In the genomic region with DNA sequence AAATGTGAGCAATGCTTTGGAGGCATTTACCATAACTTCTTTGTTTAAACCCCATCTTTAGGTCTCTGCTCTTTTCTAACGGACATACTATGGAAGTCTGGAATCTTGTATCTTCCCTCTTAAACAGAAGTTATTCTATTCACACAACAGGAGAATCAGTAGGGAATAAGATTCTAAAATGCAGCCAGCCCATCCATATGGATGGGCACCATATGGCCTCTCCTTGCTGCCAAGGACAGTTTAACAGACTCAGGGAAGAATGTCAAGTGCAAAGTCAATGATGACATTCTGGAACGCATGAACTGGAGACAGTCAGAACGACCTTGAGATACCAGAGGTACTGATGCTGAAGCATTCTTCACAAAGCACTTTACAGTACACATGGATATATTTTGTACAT, we compare ENCODE assay signal across 25 mouse cellular contexts.
DNase-seq lines count a peak whose midpoint lies in the region; ATAC-seq and TF ChIP-seq lines count a peak whose summit lies in the region.
"Had no signal": no experiment of that assay in that cellular context is flagged by ENCODE, and none has a peak within 500 bp of the region (broad histone marks: within the 10 kb centered on the region; RNA-seq: fewer than 3 reads in every experiment).

No protein-coding gene starts in this region.

- no peak for TF ChIP-seq CTCF in cerebellum, adult 2 months (IDR thresholded peaks at IDR 0.05; ENCODE audit: borderline replicate concordance, insufficient read depth, low read depth, low read length)
- TF ChIP-seq CTCF in hindbrain, postnatal 0 days (IDR thresholded peaks at IDR 0.05; ENCODE audit: low read depth) = no peak
- no peak for TF ChIP-seq CTCF in brain, embryonic 14.5 days (IDR thresholded peaks at IDR 0.05; ENCODE audit: borderline replicate concordance, extremely low read depth, insufficient read depth, insufficient read length)

- no peak overlapping the region for H3K4me3 ChIP-seq in cerebellum, adult 2 months (replicated peaks; ENCODE audit: insufficient read depth, low read depth, low read length)
- H3K4me3 ChIP-seq in hindbrain, postnatal 0 days (ENCODE audit: low read length) = no peak overlapping the region
- H3K4me3 ChIP-seq in hindbrain, embryonic 14.5 days (replicated peaks; ENCODE audit: low read length) = no peak overlapping the region
- H3K4me3 ChIP-seq: embryonic facial prominence, embryonic 15.5 days; heart, embryonic 10.5 days; layer of hippocampus, adult 2 months; limb, embryonic 13.5 days; liver, embryonic 12.5 days; midbrain, embryonic 10.5 days had no signal

- 11% methylated on average over 3 of the region's 3 CpGs for WGBS in cerebellum, adult 2 months
- 42% methylated on average over 3 of the region's 3 CpGs for WGBS in hindbrain, postnatal 0 days
- 51% methylated on average over 3 of the region's 3 CpGs for WGBS in hindbrain, embryonic 14.5 days

- peak; percentile 34 to 62 for DNase-seq in cerebellum, adult 2 months
- no peak for DNase-seq in cerebellum, postnatal 4 days (ENCODE audit: low spot score in 2 of 2)
- peak; percentile 45 for DNase-seq in hindbrain, postnatal 0 days (ENCODE audit: low spot score)
- DNase-seq in hindbrain, embryonic 14.5 days (ENCODE audit: low spot score) = no peak
- peak; percentile 69 for DNase-seq in brain, embryonic 14.5 days (ENCODE audit: low read depth)
- peak; percentile 52 to 66 for DNase-seq in cerebellum, postnatal 25 days
- DNase-seq in heart, postnatal 10 days = no peak
- DNase-seq: gastrocnemius, postnatal 10 days; kidney, adult 9 months; kidney, postnatal 14 days; layer of hippocampus, postnatal 36 days; lung, adult 18-20 months; lung, postnatal 10 days; right cerebral cortex, postnatal 14 days; thymus, adult 2 months had no signal

- H3K27me3 ChIP-seq in cerebellum, adult 2 months (ENCODE audit: control insufficient read depth, insufficient read depth, low read length) = no peaks in the 10 kb centered on the region
- H3K27me3 ChIP-seq in hindbrain, postnatal 0 days (ENCODE audit: insufficient read depth, low read length) = no peaks in the 10 kb centered on the region
- H3K27me3 ChIP-seq in hindbrain, embryonic 14.5 days (ENCODE audit: control insufficient read depth, insufficient read depth, low read length) = no peaks in the 10 kb centered on the region
- H3K27me3 ChIP-seq: embryonic facial prominence, embryonic 15.5 days; limb, embryonic 13.5 days; liver, embryonic 12.5 days had no signal

- no peak overlapping the region for H3K4me2 ChIP-seq in hindbrain, postnatal 0 days (ENCODE audit: low read depth, low read length)
- no peak overlapping the region for H3K4me2 ChIP-seq in hindbrain, embryonic 14.5 days (replicated peaks)
- H3K4me2 ChIP-seq: embryonic facial prominence, embryonic 15.5 days; limb, embryonic 13.5 days; liver, embryonic 12.5 days had no signal

- H3K27ac ChIP-seq in cerebellum, adult 2 months (ENCODE audit: insufficient read depth, low read length) = no peak overlapping the region
- H3K27ac ChIP-seq in hindbrain, postnatal 0 days = no peak overlapping the region
- no peak overlapping the region for H3K27ac ChIP-seq in hindbrain, embryonic 14.5 days
- H3K27ac ChIP-seq: embryonic facial prominence, embryonic 15.5 days; heart, embryonic 10.5 days; layer of hippocampus, adult 2 months; limb, embryonic 13.5 days; liver, embryonic 12.5 days; midbrain, embryonic 10.5 days; stomach, postnatal 0 days had no signal

- no peaks in the 10 kb centered on the region for H3K36me3 ChIP-seq in hindbrain, postnatal 0 days (ENCODE audit: insufficient read depth, low read length)
- H3K36me3 ChIP-seq in hindbrain, embryonic 14.5 days (replicated peaks; ENCODE audit: control insufficient read depth, insufficient read depth) = no peaks in the 10 kb centered on the region
- H3K36me3 ChIP-seq: embryonic facial prominence, embryonic 15.5 days; heart, embryonic 10.5 days; limb, embryonic 13.5 days; liver, embryonic 12.5 days; midbrain, embryonic 10.5 days had no signal

- intact Hi-C loops in heart, postnatal 10 days (cut with DNase I) = no loop called here

- TF ChIP-seq POLR2A in cerebellum, adult 2 months (IDR thresholded peaks at IDR 0.05; ENCODE audit: borderline replicate concordance, insufficient read depth, low read length) = no peak
- TF ChIP-seq POLR2A in brain, embryonic 14.5 days (IDR thresholded peaks at IDR 0.05; ENCODE audit: borderline replicate concordance, extremely low read depth, insufficient read depth, insufficient read length, poor library complexity, severe bottlenecking) = no peak

- H3K4me1 ChIP-seq in cerebellum, adult 2 months (ENCODE audit: control insufficient read depth, insufficient read depth, low read length) = peaks cover 12% of the 10 kb centered on the region; the same call in 1 of the 2 replicates
- 0 out of 2 replicates have a peak, but pooled peaks cover 6% of the 10 kb centered on the region for H3K4me1 ChIP-seq in hindbrain, postnatal 0 days (ENCODE audit: insufficient read depth, low read length)
- no peaks in the 10 kb centered on the region for H3K4me1 ChIP-seq in hindbrain, embryonic 14.5 days (replicated peaks; ENCODE audit: control insufficient read depth, insufficient read depth, low read length)
- H3K4me1 ChIP-seq: embryonic facial prominence, embryonic 15.5 days; heart, embryonic 10.5 days; limb, embryonic 13.5 days; liver, embryonic 12.5 days had no signal

- no peak overlapping the region for H3K9ac ChIP-seq in hindbrain, postnatal 0 days (replicated peaks; ENCODE audit: low read length)
- H3K9ac ChIP-seq in hindbrain, embryonic 14.5 days = no peak overlapping the region
- H3K9ac ChIP-seq: embryonic facial prominence, embryonic 15.5 days; limb, embryonic 13.5 days; liver, embryonic 12.5 days had no signal

- H3K9me3 ChIP-seq in hindbrain, postnatal 0 days (ENCODE audit: low read length) = no peaks in the 10 kb centered on the region
- H3K9me3 ChIP-seq in hindbrain, embryonic 14.5 days (ENCODE audit: control insufficient read depth, low read length) = 0 out of 2 replicates have a peak, but pooled peaks cover 5% of the 10 kb centered on the region
- H3K9me3 ChIP-seq: embryonic facial prominence, embryonic 15.5 days; heart, embryonic 10.5 days; limb, embryonic 13.5 days; liver, embryonic 12.5 days; midbrain, embryonic 10.5 days had no signal

- ATAC-seq in hindbrain, postnatal 0 days = no peak
- no peak for ATAC-seq in hindbrain, embryonic 14.5 days (ENCODE audit: low FRiP score)
- ATAC-seq: CD4-positive, CD25-positive, alpha-beta regulatory T cell, adult 4 months; hindbrain, embryonic 16.5 days; intestine, embryonic 16.5 days; liver, embryonic 12.5 days had no signal

Comparison
In these comparisons a context has a peak if more than half of its experiments do, and no peak if none do; other contexts are left out.
1. DNase-seq: peak in cerebellum, adult 2 months (2 of 2), hindbrain, postnatal 0 days (single experiment), brain, embryonic 14.5 days (single experiment) and cerebellum, postnatal 25 days (2 of 2); none in cerebellum, postnatal 4 days (0 of 2), hindbrain, embryonic 14.5 days (single experiment) and heart, postnatal 10 days (0 of 2).